Mouse (Mus musculus) mouse trophoblast stem cell (cell line): ENCODE measurements around the gene Stk38.

Experiments
- in situ Hi-C, 2 experiments: fragments of 300-500 bp; cut with MseI, MboI; formaldehyde crosslinking; loops; 2 replicates in 1 of 2; 3 replicates in 1 of 2; pipeline ENCODE4 v1.15.1; 2025

The Stk38 gene

GRCm38 (mm10) chr17:29007641-29008325 is at the start of gene Stk38:
Gene Stk38 (minus strand): TSS chr17:29007995.
- in situ Hi-C loops: no loop called here

GRCm38 (mm10) chr17:29057361-29057890 is 49.6 kb upstream of the Stk38 start:
- in situ Hi-C loops: loop anchor here (10.0 kb wide), 1 partner anchor 187 kb away; no protein-coding TSS in a partner anchor

GRCm38 (mm10) chr17:29056699-29057151 is 48.9 kb upstream of the Stk38 start:
- in situ Hi-C loops: loop anchor here (10.0 kb wide), 1 partner anchor 188 kb away; no protein-coding TSS in a partner anchor

- in situ Hi-C loops: loop anchor here (10.0 kb wide), 1 partner anchor 189 kb away; no protein-coding TSS in a partner anchor
Measured at GRCm38 (mm10) chr17:29056207-29056606, 48.4 kb upstream of the Stk38 start.

GRCm38 (mm10) chr17:29055586-29055985 is 47.8 kb upstream of the Stk38 start:
- in situ Hi-C loops: loop anchor here (10.0 kb wide), 1 partner anchor 189 kb away; no protein-coding TSS in a partner anchor

GRCm38 (mm10) chr17:29054429-29054828 is 46.6 kb upstream of the Stk38 start:
- in situ Hi-C loops: loop anchor here (5.0 to 10.0 kb wide), 2 partner anchors 118 to 190 kb away; no protein-coding TSS in a partner anchor

- in situ Hi-C loops: loop anchor here (5.0 to 10.0 kb wide), 2 partner anchors 118 to 191 kb away; no protein-coding TSS in a partner anchor
Measured at GRCm38 (mm10) chr17:29053841-29054240, 46.0 kb upstream of the Stk38 start.

GRCm38 (mm10) chr17:29053067-29053466 is 45.3 kb upstream of the Stk38 start:
- in situ Hi-C loops: loop anchor here (5.0 to 10.0 kb wide), 2 partner anchors 119 to 192 kb away; no protein-coding TSS in a partner anchor

GRCm38 (mm10) chr17:29050791-29051190 is 43.0 kb upstream of the Stk38 start:
- in situ Hi-C loops: loop anchor here (5.0 to 10.0 kb wide), 2 partner anchors 122 to 194 kb away; no protein-coding TSS in a partner anchor

- in situ Hi-C loops: loop anchor here (5.0 to 10.0 kb wide), 4 partner anchors 45 to 195 kb away; partner anchors contain the start of gene Cdkn1a (in 1 of the 2)
Measured at GRCm38 (mm10) chr17:29049923-29050322, 42.1 kb upstream of the Stk38 start.

- in situ Hi-C loops: loop anchor here (5.0 to 10.0 kb wide), 3 partner anchors 45 to 123 kb away; partner anchors contain the start of gene Cdkn1a (in 1 of the 2)
Measured at GRCm38 (mm10) chr17:29049508-29049889, 41.7 kb upstream of the Stk38 start.

GRCm38 (mm10) chr17:29048748-29049507 is 41.1 kb upstream of the Stk38 start:
- in situ Hi-C loops: loop anchor here (5.0 to 10.0 kb wide), 3 partner anchors 46 to 123 kb away; partner anchors contain the start of gene Cdkn1a (in 1 of the 2)

GRCm38 (mm10) chr17:29047697-29048514 is 40.1 kb upstream of the Stk38 start:
- in situ Hi-C loops: loop anchor here (5.0 to 10.0 kb wide), 3 partner anchors 47 to 124 kb away; partner anchors contain the start of gene Cdkn1a (in 1 of the 2)

- in situ Hi-C loops: loop anchor here (5.0 to 10.0 kb wide), 3 partner anchors 48 to 125 kb away; partner anchors contain the start of gene Cdkn1a (in 1 of the 2)
Measured at GRCm38 (mm10) chr17:29046863-29047262, 39.1 kb upstream of the Stk38 start.

GRCm38 (mm10) chr17:29045741-29046530 is 38.1 kb upstream of the Stk38 start:
- in situ Hi-C loops: loop anchor here (5.0 to 10.0 kb wide), 3 partner anchors 49 to 126 kb away; partner anchors contain the start of gene Cdkn1a (in 1 of the 2)

- in situ Hi-C loops: loop anchor here (5.0 to 10.0 kb wide), 3 partner anchors 50 to 127 kb away; partner anchors contain the start of gene Cdkn1a (in 1 of the 2)
Measured at GRCm38 (mm10) chr17:29044925-29045319, 37.1 kb upstream of the Stk38 start.

- in situ Hi-C loops: loop anchor here in 1 of 2 experiments (10.0 kb wide), 1 partner anchor 50 kb away; the partner anchor contains the start of gene Cdkn1a
Measured at GRCm38 (mm10) chr17:29044146-29044924, 36.5 kb upstream of the Stk38 start.

- in situ Hi-C loops: loop anchor here in 1 of 2 experiments (10.0 kb wide), 1 partner anchor 51 kb away; the partner anchor contains the start of gene Cdkn1a
Measured at GRCm38 (mm10) chr17:29043583-29043982, 35.8 kb upstream of the Stk38 start.
